Mouse (Mus musculus): ENCODE measurements around the gene Zbtb16.

DNA sequence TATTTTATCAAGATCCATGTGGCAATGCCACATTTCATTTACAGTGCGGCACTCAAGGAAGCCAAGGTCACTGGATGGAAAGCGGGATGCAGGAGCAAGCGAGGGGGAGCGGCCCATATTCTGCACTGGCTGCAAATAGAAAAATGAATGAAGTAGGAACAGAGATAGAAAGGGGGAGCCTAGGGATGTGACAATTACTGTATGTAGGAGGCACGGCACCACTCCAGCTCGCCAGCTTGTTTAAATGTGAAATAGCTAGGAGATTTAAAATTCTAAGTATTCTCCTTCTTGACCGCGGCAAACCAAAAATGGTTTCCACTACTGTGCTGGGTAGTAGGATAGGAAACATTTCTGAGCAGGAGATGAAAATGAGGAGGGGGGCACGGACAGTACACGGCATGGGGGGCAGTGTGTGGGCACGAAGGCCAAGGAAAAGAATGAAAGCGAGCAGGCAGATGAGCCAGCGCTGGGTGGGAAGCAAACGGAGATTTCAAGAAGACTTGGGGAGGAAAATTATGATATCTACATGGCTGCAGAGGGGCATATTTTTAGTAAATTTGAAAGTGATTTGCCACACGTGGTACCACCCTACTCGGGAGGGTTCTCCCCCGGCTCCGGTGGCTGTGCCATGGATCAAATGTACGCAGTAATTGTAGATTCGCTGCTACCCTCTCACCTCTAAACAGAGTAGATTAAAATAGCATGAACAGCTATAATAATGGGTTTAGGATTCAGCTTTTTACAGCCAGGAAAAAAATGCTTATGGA is 68.2 kb downstream of the Zbtb16 start:
- TF ChIP-seq CTCF (IDR thresholded peaks at IDR 0.05; ENCODE audit: insufficient read depth, low read depth, low read length) (no peak), POLR2A (IDR thresholded peaks at IDR 0.05; ENCODE audit: insufficient read depth, low read depth, low read length) (no peak)

All from olfactory bulb, adult 2 months (tissue).